Mouse (Mus musculus) small intestine, adult 2 months (tissue): ENCODE data around the gene Mdga1.

Experiments
- CTCF ChIP-seq: fragments of 200-500 bp; IDR thresholded peaks from 2 replicates; pipeline ENCODE4 v1.5.1; 2012; ENCODE audit warnings: low read depth, mild to moderate bottlenecking, control low read depth, inconsistent platforms, low read length, moderate library complexity, mixed read lengths; ENCODE audit not compliant: insufficient replicate concordance, insufficient read length; ENCODE audit errors: extremely low read depth
- POLR2A ChIP-seq: fragments of 200-500 bp; IDR thresholded peaks from 2 replicates; pipeline ENCODE4 v1.6.1; 2012; ENCODE audit warnings: low read depth, mild to moderate bottlenecking, control low read depth, inconsistent platforms, low read length, moderate library complexity

DNA sequence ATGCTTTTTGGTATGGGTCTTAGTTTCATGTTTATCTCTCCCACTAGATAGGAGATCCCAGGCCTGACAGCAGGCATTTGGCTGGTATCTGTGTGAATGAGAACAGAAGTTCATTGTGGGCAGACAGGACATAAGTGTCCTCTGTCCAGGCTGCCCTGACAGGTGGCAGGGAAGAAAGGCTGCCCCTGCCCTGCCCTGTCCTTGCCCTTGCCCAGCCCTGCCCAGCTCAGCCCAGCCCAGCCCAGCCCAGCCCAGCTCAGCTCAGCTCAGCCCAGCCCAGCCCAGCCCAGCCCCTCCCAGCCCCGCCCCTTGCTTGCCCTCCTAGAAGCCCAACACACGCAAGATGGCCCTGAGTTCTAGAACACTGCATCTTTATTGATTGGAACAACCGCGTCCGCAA lies 142.3 kb downstream of the Mdga1 start:
- TF ChIP-seq CTCF (no peak), POLR2A (no peak)
